Mouse (Mus musculus) lung, embryonic 16.5 days (tissue): ENCODE measurements around the gene Amn1. TPM values are rescaled to one million over a fixed set of nuclear protein-coding genes. Genes with fewer than 3 reads are reported as not detected.
"Not testable (repeated sequence)": the region's sequence is repeated elsewhere in the genome, so short reads cannot be mapped to it uniquely, and the experiment has no call there.

Source experiments
- ATAC-seq: fragments of 200-750 bp; cut with Nextera tagmentation; 2 replicates; pipeline ENCODE4 v1.8.0; 2017; ENCODE audit warnings: low read depth, mild to moderate bottlenecking, moderate library complexity
- H3K27ac ChIP-seq: fragments of 300-500 bp; sonication (generic); 2 replicates; pipeline ENCODE4 v1.5.1; 2014; ENCODE audit warnings: mild to moderate bottlenecking, control low read depth, low read length
- H3K27me3 ChIP-seq: fragments of 300-500 bp; sonication (generic); 2 replicates; pipeline ENCODE4 v1.6.1; 2014; ENCODE audit warnings: low read depth, low read length, mixed read lengths; ENCODE audit not compliant: control insufficient read depth, insufficient read depth
- H3K36me3 ChIP-seq: fragments of 300-500 bp; sonication (generic); 2 replicates; pipeline ENCODE4 v1.6.1; 2014; ENCODE audit warnings: low read length; ENCODE audit not compliant: control insufficient read depth, insufficient read depth
- H3K4me1 ChIP-seq: fragments of 300-500 bp; sonication (generic); replicated peaks from 2 replicates; pipeline ENCODE4 v1.6.1; 2014; ENCODE audit warnings: low read length, mixed read lengths; ENCODE audit not compliant: control insufficient read depth, insufficient read depth
- H3K4me2 ChIP-seq: fragments of 300-500 bp; sonication (generic); 2 replicates; pipeline ENCODE4 v1.6.1; 2014; ENCODE audit warnings: low read depth, low read length, control low read depth
- H3K4me3 ChIP-seq: fragments of 300-500 bp; sonication (generic); 2 replicates; pipeline ENCODE4 v1.5.1; 2014; ENCODE audit warnings: mild to moderate bottlenecking, low read length, control low read depth
- H3K9ac ChIP-seq: fragments of 300-500 bp; sonication (generic); 2 replicates; pipeline ENCODE4 v1.6.1; 2014; ENCODE audit warnings: low read length, control low read depth
- H3K9me3 ChIP-seq: fragments of 300-500 bp; sonication (generic); 2 replicates; pipeline ENCODE4 v1.6.1; 2016; ENCODE audit warnings: low read length; ENCODE audit not compliant: control insufficient read depth
- WGBS: fragments of 180-500 bp; shearing (Covaris S2); extraction: QIAGEN DNeasy Blood & Tissue Kit; methylation state at CpG from one replicate; pipeline ENCODE4 v1.1.7; 2014; 5-methylcytosine and 5-hydroxymethylcytosine counted together
- polyA plus RNA-seq: library from polyadenylated mRNA; unstranded; fragments of >200 nt; fragmentation: Nextera tagmentation; extraction: Ambion mirVana; gene quantifications from 2 replicates; pipeline ENCODE4 v1.2.1, GENCODE M21; 2015

The Amn1 gene
- polyA plus RNA-seq, 1 experiment from 2014 or later, result 25.9 TPM

GRCm38 (mm10) chr6:149167672-149168071, 20.8 kb downstream of the Amn1 start:
- peaks cover 21% of the 10 kb centered on the region for H3K36me3 ChIP-seq
- no peak for ATAC-seq

GRCm38 (mm10) chr6:149167038-149167437, 21.5 kb downstream of the Amn1 start:
- H3K9ac ChIP-seq, H3K4me2 ChIP-seq, H3K27me3 ChIP-seq, H3K4me1 ChIP-seq, H3K4me3 ChIP-seq, H3K27ac ChIP-seq, H3K9me3 ChIP-seq: not testable (repeated sequence)
- peaks cover 21% of the 10 kb centered on the region for H3K36me3 ChIP-seq
- peak; percentile 49; the same call in 1 of the 2 replicates for ATAC-seq
- WGBS, result 36% methylated on average over 3 of the region's 4 CpGs

More at GRCm38 (mm10) chr6:149167672-149168071, 20.8 kb downstream of the Amn1 start:
- Histone ChIP-seq H3K27me3 (no peaks in the 10 kb centered on the region), H3K4me1 (no peaks in the 10 kb centered on the region), H3K4me2 (no peak overlapping the region), H3K9me3 (peaks cover 7% of the 10 kb centered on the region), H3K4me3 (no peak overlapping the region), H3K27ac (no peak overlapping the region), H3K9ac (no peak overlapping the region)
- WGBS, result 82% methylated on average over 1 of the region's 1 CpGs

GRCm38 (mm10) chr6:149155031-149155841, 33.3 kb downstream of the Amn1 start:
- Histone ChIP-seq H3K4me1 (peaks cover 13% of the 10 kb centered on the region), H3K27me3 (no peaks in the 10 kb centered on the region), H3K4me3 (no peak overlapping the region), H3K9ac (no peak overlapping the region), H3K36me3 (peaks cover 19% of the 10 kb centered on the region), H3K27ac (no peak overlapping the region), H3K9me3 (no peaks in the 10 kb centered on the region), H3K4me2 (no peak overlapping the region)
- WGBS, result 25% methylated on average over 3 of the region's 3 CpGs
- no peak for ATAC-seq

- ATAC-seq, result peak; percentile 43; the same call in 1 of the 2 replicates
- peaks cover 19% of the 10 kb centered on the region for H3K36me3 ChIP-seq
These were observed 34.1 kb downstream of the Amn1 start for GRCm38 (mm10) chr6:149154116-149155030.

GRCm38 (mm10) chr6:149153473-149154115, 34.9 kb downstream of the Amn1 start:
- Histone ChIP-seq H3K9ac (no peak overlapping the region), H3K4me1 (peaks cover 13% of the 10 kb centered on the region), H3K36me3 (peaks cover 16% of the 10 kb centered on the region), H3K27me3 (no peaks in the 10 kb centered on the region), H3K27ac (peak overlapping the region; percentile 15), H3K9me3 (no peaks in the 10 kb centered on the region), H3K4me2 (no peak overlapping the region), H3K4me3 (no peak overlapping the region)
- ATAC-seq, result peak; percentile 52; the same call in 1 of the 2 replicates
- WGBS, result 29% methylated on average over 6 of the region's 6 CpGs

More at GRCm38 (mm10) chr6:149154116-149155030, 34.1 kb downstream of the Amn1 start:
- WGBS, result 12% methylated on average over 8 of the region's 8 CpGs
- Histone ChIP-seq H3K9ac (no peak overlapping the region), H3K4me3 (no peak overlapping the region), H3K4me2 (no peak overlapping the region), H3K27ac (peak overlapping the region; percentile 32), H3K27me3 (no peaks in the 10 kb centered on the region), H3K4me1 (peaks cover 13% of the 10 kb centered on the region), H3K9me3 (no peaks in the 10 kb centered on the region)

- Histone ChIP-seq H3K4me2 (no peak overlapping the region), H3K9me3 (no peaks in the 10 kb centered on the region), H3K27ac (no peak overlapping the region), H3K27me3 (no peaks in the 10 kb centered on the region), H3K4me1 (peaks cover 13% of the 10 kb centered on the region), H3K9ac (no peak overlapping the region), H3K4me3 (no peak overlapping the region), H3K36me3 (peaks cover 13% of the 10 kb centered on the region)
- WGBS, result 84% methylated on average over 2 of the region's 2 CpGs
- no peak for ATAC-seq
These were observed 36.4 kb downstream of the Amn1 start for GRCm38 (mm10) chr6:149152119-149152518.

- no peak overlapping the region for H3K4me2 ChIP-seq
- H3K4me1 ChIP-seq, result no peaks in the 10 kb centered on the region
- H3K4me3 ChIP-seq, result no peak overlapping the region
- no peak overlapping the region for H3K27ac ChIP-seq
- no peaks in the 10 kb centered on the region for H3K27me3 ChIP-seq
- ATAC-seq, result no peak
- no peak overlapping the region for H3K9ac ChIP-seq
- H3K36me3 ChIP-seq, result peaks cover 15% of the 10 kb centered on the region; the same call in 1 of the 2 replicates
- 61% methylated on average over 7 of the region's 7 CpGs for WGBS
- no peaks in the 10 kb centered on the region for H3K9me3 ChIP-seq
These were observed 39.9 kb downstream of the Amn1 start for GRCm38 (mm10) chr6:149148436-149149229.

- Histone ChIP-seq H3K4me2 (no peak overlapping the region), H3K27ac (no peak overlapping the region), H3K9ac (no peak overlapping the region), H3K4me3 (no peak overlapping the region), H3K4me1 (peaks cover 5% of the 10 kb centered on the region; the same call in 1 of the 2 replicates), H3K27me3 (no peaks in the 10 kb centered on the region), H3K36me3 (peaks cover 10% of the 10 kb centered on the region; the same call in 1 of the 2 replicates), H3K9me3 (no peaks in the 10 kb centered on the region)
- 90% methylated on average over 1 of the region's 1 CpGs for WGBS
- ATAC-seq, result no peak
These were observed 43.4 kb downstream of the Amn1 start for GRCm38 (mm10) chr6:149145143-149145542.
